Mouse (Mus musculus): ENCODE results near the gene Igdcc3.

DNA sequence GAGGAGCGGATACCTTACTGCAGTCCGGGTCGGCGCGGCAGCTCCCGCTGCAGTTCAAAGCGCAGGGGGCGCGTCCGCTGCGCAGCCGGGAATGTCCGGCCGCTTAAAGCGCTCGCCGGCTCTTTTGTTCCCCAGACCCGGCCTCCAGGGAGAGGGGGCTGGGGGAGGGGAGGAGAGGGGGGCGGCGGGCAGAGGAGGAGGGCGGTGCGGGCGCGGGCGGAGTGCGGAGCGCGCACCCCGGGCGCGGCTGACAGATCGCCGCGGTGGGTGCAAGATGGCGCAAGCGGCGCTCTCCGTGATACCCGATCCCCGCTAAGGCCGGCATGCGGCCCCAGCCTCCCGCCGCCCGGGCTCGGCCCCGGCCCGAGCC, at the start of gene Igdcc3:
- TF ChIP-seq CTCF (IDR thresholded peaks at IDR 0.05; ENCODE audit: low read depth) (no peak), EP300 (IDR thresholded peaks at IDR 0.05; ENCODE audit: low read depth) (no peak)
